Mouse (Mus musculus) stomach, postnatal 0 days (tissue): ENCODE measurements around the gene Zfp870.

ENCODE experiments used
- CTCF ChIP-seq: IDR thresholded peaks from 2 replicates; pipeline ENCODE4 v1.5.1; 2016; ENCODE audit warnings: antibody characterized with exemption, low read depth, mild to moderate bottlenecking, moderate library complexity
- EP300 ChIP-seq: optimal IDR thresholded peaks from 2 replicates; pipeline ENCODE3; 2016; ENCODE audit warnings: antibody characterized with exemption

- TF ChIP-seq EP300 (no peak), CTCF (no peak)
Observed at GRCm38 (mm10) chr17:32916075-32916474, 24.6 kb upstream of the Zfp870 start.
